Mouse (Mus musculus): ENCODE data around the gene H6pd. TPM values are rescaled to one million over a fixed set of nuclear protein-coding genes. Genes with fewer than 3 reads are reported as not detected.

The H6pd gene
- total and polyA plus RNA-seq, 3 experiments = 17.7 to 38.5 (median 25.1) TPM

DNA sequence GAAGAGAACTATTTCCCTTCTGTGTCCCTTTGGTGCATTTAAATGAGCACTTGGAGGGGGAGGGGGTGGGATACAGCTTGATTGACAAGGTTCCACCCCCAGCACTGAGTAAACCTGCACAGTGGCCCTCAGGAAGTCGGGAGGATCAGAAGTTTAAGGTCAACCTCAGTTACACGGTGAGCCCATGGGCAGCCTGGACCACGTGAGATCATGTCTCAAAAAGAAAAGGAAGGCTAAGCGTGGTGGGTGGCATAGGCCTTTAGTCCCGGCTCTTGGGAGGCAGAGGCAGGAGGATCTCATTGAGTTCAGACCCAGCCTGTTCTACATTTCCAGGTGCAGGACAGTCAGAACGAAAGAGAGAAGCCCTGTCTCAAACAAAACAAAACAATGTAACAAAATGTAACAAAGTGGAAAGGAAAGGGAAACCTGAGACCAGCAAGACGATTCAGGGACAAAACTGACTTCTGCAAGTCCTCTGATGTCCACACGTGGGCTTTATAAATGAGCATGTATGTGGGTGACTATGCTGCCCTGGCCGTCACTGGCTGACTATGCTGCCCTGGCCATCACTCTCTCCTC is 31.3 kb upstream of the H6pd start:
- DNase-seq (ENCODE audit: extremely low read depth) = peak; percentile 40
- peaks cover 7% of the 10 kb centered on the region for H3K9me3 ChIP-seq (replicated peaks; ENCODE audit: low read length)
- TF ChIP-seq USF1 (IDR thresholded peaks at IDR 0.05; ENCODE audit: low read depth, low read length) = no peak
- TF ChIP-seq EP300 (IDR thresholded peaks at IDR 0.05; ENCODE audit: low read length) = peak; percentile 65
- 0 out of 2 replicates have a peak, but pooled peaks have one; percentile 34 for TF ChIP-seq JUND (conservative IDR thresholded peaks at IDR 0.05; ENCODE audit: low read depth, low read length)
- no peak for TF ChIP-seq MAFK (IDR thresholded peaks at IDR 0.05; ENCODE audit: insufficient replicate concordance, low read length)
- peak; percentile 13; the same call in 1 of the 2 replicates for TF ChIP-seq JUN (IDR thresholded peaks at IDR 0.05; ENCODE audit: insufficient read depth, low read depth, low read length)
- TF ChIP-seq TCF12 (IDR thresholded peaks at IDR 0.05; ENCODE audit: low read depth, low read length) = peak; percentile 52
- 0 out of 2 replicates have a peak, but pooled peaks have one; percentile 36 for TF ChIP-seq SIN3A (IDR thresholded peaks at IDR 0.05; ENCODE audit: low read length)
- 0 out of 2 replicates have a peak, but pooled peaks have one; percentile 5 for TF ChIP-seq ETS1 (conservative IDR thresholded peaks at IDR 0.05; ENCODE audit: low read depth, low read length)
- TF ChIP-seq SMC3 (IDR thresholded peaks at IDR 0.05; ENCODE audit: low read depth, low read length) = 0 out of 2 replicates have a peak, but pooled peaks have one; percentile 2
- TF ChIP-seq ZMIZ1 (IDR thresholded peaks at IDR 0.05; ENCODE audit: low read depth, low read length) = no peak
- peak; percentile 74 for TF ChIP-seq IRF4 (IDR thresholded peaks at IDR 0.05; ENCODE audit: low read depth, low read length)
- H3K4me1 ChIP-seq (ENCODE audit: control insufficient read depth in 1 of 2, insufficient read depth in 2 of 2) = peaks cover 11 to 44% of the 10 kb centered on the region in 2 experiments
- H3K4me2 ChIP-seq (ENCODE audit: insufficient read depth, low read depth, poor library complexity, severe bottlenecking) = no peak overlapping the region
- dilution Hi-C loops (cut with MboI; ENCODE audit: extremely low pct_ligation_motif_present, extremely low pct_unique_long_range_greater_than_20kb, low sequenced_read_pairs) (no loop called here), in situ Hi-C loops (cut with MboI; ENCODE audit: low pct_ligation_motif_present, low pct_unique_long_range_greater_than_20kb, low sequenced_read_pairs) (no loop called here)
- no peak overlapping the region for H3K9ac ChIP-seq (ENCODE audit: insufficient read depth, low read depth)
- no peak overlapping the region for H3K4me3 ChIP-seq (replicated peaks in 1 of 3; ENCODE audit: low read depth in 2 of 3, low read length in 2 of 3, poor library complexity in 1 of 3)
- H3K36me3 ChIP-seq (replicated peaks in 1 of 2; ENCODE audit: control insufficient read depth in 1 of 2, insufficient read depth in 1 of 2, low read length in 1 of 2) = no peaks in the 10 kb centered on the region
- H3K27me3 ChIP-seq (replicated peaks) = no peaks in the 10 kb centered on the region
- H3K79me2 ChIP-seq (replicated peaks; ENCODE audit: control insufficient read depth, extremely low read depth, insufficient read depth, poor library complexity, severe bottlenecking) = no peaks in the 10 kb centered on the region
- H3K27ac ChIP-seq (ENCODE audit: insufficient read depth, low read depth) = no peak overlapping the region

DNA sequence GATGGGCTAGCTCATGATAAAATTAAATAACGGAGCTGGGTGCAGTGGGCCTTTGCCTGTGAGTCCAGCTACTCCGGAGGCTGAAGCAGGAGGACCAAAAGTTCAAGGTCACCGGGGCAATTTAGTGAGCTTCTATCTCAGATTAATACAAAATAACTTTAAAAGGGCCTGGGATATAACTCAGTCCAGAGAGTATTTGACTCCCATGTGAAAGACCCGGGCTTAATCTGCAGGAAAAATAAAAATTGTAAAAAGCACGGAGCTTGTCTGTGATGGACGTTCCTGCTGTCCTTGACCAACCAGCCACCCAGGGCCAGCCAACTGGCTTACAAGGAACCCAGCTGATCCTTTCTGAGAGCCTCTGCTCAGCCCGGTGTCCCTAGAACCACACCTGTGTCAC is 29.7 kb upstream of the H6pd start:
- H3K4me3 ChIP-seq (replicated peaks in 1 of 3; ENCODE audit: low read depth in 2 of 3, low read length in 2 of 3, poor library complexity in 1 of 3) = no peak overlapping the region
- no peaks in the 10 kb centered on the region for H3K79me2 ChIP-seq (replicated peaks; ENCODE audit: control insufficient read depth, extremely low read depth, insufficient read depth, poor library complexity, severe bottlenecking)
- H3K4me1 ChIP-seq (ENCODE audit: control insufficient read depth in 1 of 2, insufficient read depth in 2 of 2) = peaks cover 11 to 46% of the 10 kb centered on the region in 2 experiments
- H3K9me3 ChIP-seq (replicated peaks; ENCODE audit: low read length) = peaks cover 5% of the 10 kb centered on the region
- peaks cover 3% of the 10 kb centered on the region for H3K27me3 ChIP-seq (replicated peaks)
- dilution Hi-C loops (cut with MboI; ENCODE audit: extremely low pct_ligation_motif_present, extremely low pct_unique_long_range_greater_than_20kb, low sequenced_read_pairs) (no loop called here), in situ Hi-C loops (cut with MboI; ENCODE audit: low pct_ligation_motif_present, low pct_unique_long_range_greater_than_20kb, low sequenced_read_pairs) (loop anchor here (5.0 to 10.0 kb wide), 2 partner anchors 34 to 56 kb away; no protein-coding TSS in a partner anchor)
- no peak overlapping the region for H3K9ac ChIP-seq (ENCODE audit: insufficient read depth, low read depth)
- TF ChIP-seq PAX5 (IDR thresholded peaks at IDR 0.05; ENCODE audit: low read length) (no peak), MXI1 (IDR thresholded peaks at IDR 0.05; ENCODE audit: low read depth, low read length) (no peak), CTCF (conservative IDR thresholded peaks at IDR 0.05 in 1 of 2, IDR thresholded peaks at IDR 0.05 in 1 of 2; ENCODE audit: low read depth in 2 of 2, low read length in 2 of 2) (no peak), CHD1 (IDR thresholded peaks at IDR 0.05; ENCODE audit: low read depth, low read length) (no peak), USF1 (IDR thresholded peaks at IDR 0.05; ENCODE audit: low read depth, low read length) (no peak), JUN (IDR thresholded peaks at IDR 0.05; ENCODE audit: insufficient read depth, low read depth, low read length) (no peak), ZMIZ1 (IDR thresholded peaks at IDR 0.05; ENCODE audit: low read depth, low read length) (no peak)
- H3K36me3 ChIP-seq (replicated peaks in 1 of 2; ENCODE audit: control insufficient read depth in 1 of 2, insufficient read depth in 1 of 2, low read length in 1 of 2) = no peaks in the 10 kb centered on the region
- H3K27ac ChIP-seq (ENCODE audit: insufficient read depth, low read depth) = no peak overlapping the region
- no peak overlapping the region for H3K4me2 ChIP-seq (ENCODE audit: insufficient read depth, low read depth, poor library complexity, severe bottlenecking)
- DNase-seq (ENCODE audit: extremely low read depth) = no peak

All from CH12.LX (cell line).